Comparison of ENCODE assay signal across 9 mouse cellular contexts in genomic region chr19:6299450-6300267, GRCm38 (mm10). TPM values are rescaled to one million over a fixed set of nuclear protein-coding genes. Genes with fewer than 3 reads are reported as not detected.
DNase-seq lines count a peak whose midpoint lies in the region; ATAC-seq and TF ChIP-seq lines count a peak whose summit lies in the region.
"Had no signal": no experiment of that assay in that cellular context is flagged by ENCODE, and none has a peak within 500 bp of the region (broad histone marks: within the 10 kb centered on the region; RNA-seq: fewer than 3 reads in every experiment).

No protein-coding gene starts in this region.

- peaks cover 10% of the 10 kb centered on the region for H3K4me1 ChIP-seq in hindbrain, embryonic 15.5 days (replicated peaks)
- no peaks in the 10 kb centered on the region for H3K4me1 ChIP-seq in hindbrain, embryonic 14.5 days (replicated peaks; ENCODE audit: control insufficient read depth, insufficient read depth, low read length)
- H3K4me1 ChIP-seq in embryonic facial prominence, embryonic 13.5 days: peaks cover 9% of the 10 kb centered on the region
- H3K4me1 ChIP-seq in kidney, postnatal 0 days (replicated peaks; ENCODE audit: insufficient read depth, low read length): no peaks in the 10 kb centered on the region
- H3K4me1 ChIP-seq in megakaryocyte, embryonic 14.5 days: peaks cover 100% of the 10 kb centered on the region

- no peaks in the 10 kb centered on the region for H3K9me3 ChIP-seq in hindbrain, embryonic 15.5 days
- H3K9me3 ChIP-seq in hindbrain, embryonic 14.5 days (ENCODE audit: control insufficient read depth, low read length): no peaks in the 10 kb centered on the region
- no peaks in the 10 kb centered on the region for H3K9me3 ChIP-seq in embryonic facial prominence, embryonic 13.5 days
- H3K9me3 ChIP-seq in kidney, postnatal 0 days (replicated peaks; ENCODE audit: low read length): no peaks in the 10 kb centered on the region
- H3K9me3 ChIP-seq in megakaryocyte, embryonic 14.5 days: no peaks in the 10 kb centered on the region

- DNase-seq in hindbrain, embryonic 14.5 days (ENCODE audit: low spot score): no peak
- DNase-seq in kidney, postnatal 0 days (ENCODE audit: low spot score): no peak
- DNase-seq in Muller cell, postnatal 12 days (ENCODE audit: inconsistent ontology term): no peak
- DNase-seq in left cerebral cortex, adult 8-10 months (ENCODE audit: low spot score in 2 of 2): no peak
- no peak for DNase-seq in urinary bladder, postnatal 14 days (ENCODE audit: low spot score)
- DNase-seq: thymus, adult 18-20 months had no signal

- H3K9ac ChIP-seq in hindbrain, embryonic 15.5 days: no peak overlapping the region
- H3K9ac ChIP-seq in hindbrain, embryonic 14.5 days: no peak overlapping the region
- no peak overlapping the region for H3K9ac ChIP-seq in embryonic facial prominence, embryonic 13.5 days
- H3K9ac ChIP-seq in kidney, postnatal 0 days (ENCODE audit: low read depth, low read length): no peak overlapping the region

- 0 out of 2 replicates have a peak overlapping the region, but pooled peaks have one; percentile 23 for H3K27ac ChIP-seq in hindbrain, embryonic 15.5 days (replicated peaks)
- H3K27ac ChIP-seq in hindbrain, embryonic 14.5 days: no peak overlapping the region
- H3K27ac ChIP-seq in embryonic facial prominence, embryonic 13.5 days: peak overlapping the region; percentile 24
- H3K27ac ChIP-seq in kidney, postnatal 0 days: peak overlapping the region; percentile 73

- TF ChIP-seq CTCF in kidney, postnatal 0 days (IDR thresholded peaks at IDR 0.05; ENCODE audit: low read depth): no peak

- H3K4me2 ChIP-seq in hindbrain, embryonic 15.5 days: no peak overlapping the region
- H3K4me2 ChIP-seq in hindbrain, embryonic 14.5 days (replicated peaks): no peak overlapping the region
- no peak overlapping the region for H3K4me2 ChIP-seq in embryonic facial prominence, embryonic 13.5 days
- no peak overlapping the region for H3K4me2 ChIP-seq in kidney, postnatal 0 days (ENCODE audit: low read length)

- H3K27me3 ChIP-seq in hindbrain, embryonic 15.5 days: no peaks in the 10 kb centered on the region
- no peaks in the 10 kb centered on the region for H3K27me3 ChIP-seq in hindbrain, embryonic 14.5 days (ENCODE audit: control insufficient read depth, insufficient read depth, low read length)
- H3K27me3 ChIP-seq in embryonic facial prominence, embryonic 13.5 days: no peaks in the 10 kb centered on the region
- no peaks in the 10 kb centered on the region for H3K27me3 ChIP-seq in kidney, postnatal 0 days (ENCODE audit: insufficient read depth, low read length)
- H3K27me3 ChIP-seq in megakaryocyte, embryonic 14.5 days (replicated peaks): no peaks in the 10 kb centered on the region

- ATAC-seq in hindbrain, embryonic 15.5 days (ENCODE audit: low FRiP score, low read depth): no peak
- no peak for ATAC-seq in hindbrain, embryonic 14.5 days (ENCODE audit: low FRiP score)
- ATAC-seq in embryonic facial prominence, embryonic 13.5 days (ENCODE audit: insufficient number of reproducible peaks, insufficient read depth, low FRiP score, low TSS enrichment, low read depth): no peak
- ATAC-seq in kidney, postnatal 0 days (replicated peaks; ENCODE audit: low FRiP score, low read depth): no peak; the same call in 1 of the 2 replicates

- WGBS in hindbrain, embryonic 15.5 days: 87% methylated on average over 7 of the region's 7 CpGs
- 84% methylated on average over 7 of the region's 7 CpGs for WGBS in hindbrain, embryonic 14.5 days
- 83% methylated on average over 7 of the region's 7 CpGs for WGBS in embryonic facial prominence, embryonic 13.5 days
- WGBS in kidney, postnatal 0 days: 68% methylated on average over 7 of the region's 7 CpGs

- peaks cover 44% of the 10 kb centered on the region for H3K36me3 ChIP-seq in hindbrain, embryonic 15.5 days
- peaks cover 55% of the 10 kb centered on the region for H3K36me3 ChIP-seq in hindbrain, embryonic 14.5 days (replicated peaks; ENCODE audit: control insufficient read depth, insufficient read depth)
- H3K36me3 ChIP-seq in embryonic facial prominence, embryonic 13.5 days: peaks cover 65% of the 10 kb centered on the region
- H3K36me3 ChIP-seq in kidney, postnatal 0 days (ENCODE audit: insufficient read depth, low read length): peaks cover 39% of the 10 kb centered on the region
- peaks cover 87% of the 10 kb centered on the region for H3K36me3 ChIP-seq in megakaryocyte, embryonic 14.5 days (replicated peaks; ENCODE audit: low read length)

- H3K4me3 ChIP-seq in hindbrain, embryonic 15.5 days: no peak overlapping the region
- no peak overlapping the region for H3K4me3 ChIP-seq in hindbrain, embryonic 14.5 days (replicated peaks; ENCODE audit: low read length)
- no peak overlapping the region for H3K4me3 ChIP-seq in embryonic facial prominence, embryonic 13.5 days
- H3K4me3 ChIP-seq in kidney, postnatal 0 days (replicated peaks; ENCODE audit: low read depth, low read length): no peak overlapping the region
- H3K4me3 ChIP-seq in megakaryocyte, embryonic 14.5 days (replicated peaks): peak overlapping the region; percentile 89

RNA-seq across cellular contexts. Expression of gene Cdc42bpg, which starts 6.6 kb away (rescaled TPM):
- polyA plus RNA-seq in hindbrain, embryonic 15.5 days (2015; fragmentation: Nextera tagmentation; extraction: Ambion mirVana): 0.36 and 0.38 TPM in 2 replicates
- 0.56 and 0.63 TPM in 2 replicates for polyA plus RNA-seq in hindbrain, embryonic 14.5 days (2014; fragmentation: Nextera tagmentation; extraction: Ambion mirVana)
- polyA plus RNA-seq in embryonic facial prominence, embryonic 13.5 days (2015; fragmentation: Nextera tagmentation; extraction: Ambion mirVana): 0.91 and 0.92 TPM in 2 replicates
- 1.0 TPM in 2 replicates for polyA plus RNA-seq in kidney, postnatal 0 days (2015; fragmentation: Nextera tagmentation; extraction: Ambion mirVana)
- polyA plus RNA-seq in megakaryocyte, embryonic 14.5 days (2012; ENCODE audit: insufficient read depth, low replicate concordance): 4.8 and 6.6 TPM in 2 replicates
- 1 to 10 TPM; 5.4 to 7.4 (median 5.5) TPM for total RNA-seq in left cerebral cortex, adult 8-10 months (2022)

RNA-seq across cellular contexts. Expression of gene Ehd1, which starts 23.1 kb away (rescaled TPM):
- polyA plus RNA-seq in hindbrain, embryonic 15.5 days (2015; fragmentation: Nextera tagmentation; extraction: Ambion mirVana): 92.5 and 103 TPM in 2 replicates
- polyA plus RNA-seq in hindbrain, embryonic 14.5 days (2014; fragmentation: Nextera tagmentation; extraction: Ambion mirVana): 80.0 and 84.9 TPM in 2 replicates
- polyA plus RNA-seq in embryonic facial prominence, embryonic 13.5 days (2015; fragmentation: Nextera tagmentation; extraction: Ambion mirVana): 64.7 and 68.9 TPM in 2 replicates
- 64.2 and 73.4 TPM in 2 replicates for polyA plus RNA-seq in kidney, postnatal 0 days (2015; fragmentation: Nextera tagmentation; extraction: Ambion mirVana)
- 474 and 728 TPM in 2 replicates for polyA plus RNA-seq in megakaryocyte, embryonic 14.5 days (2012; ENCODE audit: insufficient read depth, low replicate concordance)
- total RNA-seq in left cerebral cortex, adult 8-10 months (2022): 10 to 100 TPM; 31.0 to 36.8 (median 35.8) TPM

RNA-seq across cellular contexts. Expression of gene Men1, which starts 35.1 kb away (rescaled TPM):
- 78.8 and 82.3 TPM in 2 replicates for polyA plus RNA-seq in hindbrain, embryonic 15.5 days (2015; fragmentation: Nextera tagmentation; extraction: Ambion mirVana)
- 46.7 and 51.5 TPM in 2 replicates for polyA plus RNA-seq in hindbrain, embryonic 14.5 days (2014; fragmentation: Nextera tagmentation; extraction: Ambion mirVana)
- 91.6 and 92.4 TPM in 2 replicates for polyA plus RNA-seq in embryonic facial prominence, embryonic 13.5 days (2015; fragmentation: Nextera tagmentation; extraction: Ambion mirVana)
- 51.9 and 54.6 TPM in 2 replicates for polyA plus RNA-seq in kidney, postnatal 0 days (2015; fragmentation: Nextera tagmentation; extraction: Ambion mirVana)
- 70.2 and 174 TPM in 2 replicates for polyA plus RNA-seq in megakaryocyte, embryonic 14.5 days (2012; ENCODE audit: insufficient read depth, low replicate concordance)
- total RNA-seq in left cerebral cortex, adult 8-10 months (2022): 10 to 100 TPM; 58.9 to 66.9 (median 62.6) TPM

RNA-seq across cellular contexts. Expression of gene Map4k2, which starts 41.3 kb away (rescaled TPM):
- polyA plus RNA-seq in hindbrain, embryonic 15.5 days (2015; fragmentation: Nextera tagmentation; extraction: Ambion mirVana): 20.1 and 21.8 TPM in 2 replicates
- 12.4 and 15.4 TPM in 2 replicates for polyA plus RNA-seq in hindbrain, embryonic 14.5 days (2014; fragmentation: Nextera tagmentation; extraction: Ambion mirVana)
- 13.8 and 15.3 TPM in 2 replicates for polyA plus RNA-seq in embryonic facial prominence, embryonic 13.5 days (2015; fragmentation: Nextera tagmentation; extraction: Ambion mirVana)
- polyA plus RNA-seq in kidney, postnatal 0 days (2015; fragmentation: Nextera tagmentation; extraction: Ambion mirVana): 12.2 and 13.5 TPM in 2 replicates
- 9.3 and 21.8 TPM in 2 replicates for polyA plus RNA-seq in megakaryocyte, embryonic 14.5 days (2012; ENCODE audit: insufficient read depth, low replicate concordance)
- total RNA-seq in left cerebral cortex, adult 8-10 months (2022): 100 to 1,000 TPM in 2 of 4 experiments, 10 to 100 TPM in 2; 91.7 to 111 (median 101) TPM

RNA-seq across cellular contexts. Expression of gene Atg2a, which starts 58.2 kb away (rescaled TPM):
- polyA plus RNA-seq in hindbrain, embryonic 15.5 days (2015; fragmentation: Nextera tagmentation; extraction: Ambion mirVana): 13.3 and 16.1 TPM in 2 replicates
- polyA plus RNA-seq in hindbrain, embryonic 14.5 days (2014; fragmentation: Nextera tagmentation; extraction: Ambion mirVana): 14.5 and 14.8 TPM in 2 replicates
- polyA plus RNA-seq in embryonic facial prominence, embryonic 13.5 days (2015; fragmentation: Nextera tagmentation; extraction: Ambion mirVana): 10.3 and 10.5 TPM in 2 replicates
- 7.0 and 7.8 TPM in 2 replicates for polyA plus RNA-seq in kidney, postnatal 0 days (2015; fragmentation: Nextera tagmentation; extraction: Ambion mirVana)
- polyA plus RNA-seq in megakaryocyte, embryonic 14.5 days (2012; ENCODE audit: insufficient read depth, low replicate concordance): 34.7 and 62.6 TPM in 2 replicates
- 10 to 100 TPM; 31.8 to 35.7 (median 35.4) TPM for total RNA-seq in left cerebral cortex, adult 8-10 months (2022)
